Mouse (Mus musculus) right cerebral cortex, postnatal 14 days (tissue): ENCODE data around the gene Defb26.

ENCODE experiments used
- DNase-seq: peaks from one replicate; pipeline ENCODE4 v3.0.0; 2022

Defb26 gene

DNA sequence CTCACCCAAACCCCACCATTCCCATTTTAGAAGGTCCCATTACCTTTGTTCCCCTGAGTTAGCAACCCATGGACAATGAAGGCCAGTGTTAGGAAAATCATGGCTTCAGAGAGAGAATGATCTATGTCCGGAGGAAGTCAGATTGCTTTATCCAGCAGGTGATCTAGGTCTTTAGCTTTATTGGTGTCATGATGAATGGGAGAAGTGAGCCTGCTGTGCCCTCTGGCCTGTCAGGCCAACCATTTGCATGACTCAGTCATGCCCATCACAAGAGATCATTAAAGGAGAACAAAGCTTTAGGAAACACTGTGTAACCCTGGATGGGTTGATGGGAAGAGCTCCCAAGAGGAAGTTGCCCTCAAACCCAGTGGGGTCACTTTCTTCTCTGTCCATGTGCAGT is at the start of gene Defb26:
Gene Defb26, minus strand, starts transcription at position 101 of the 400 bp plus-strand sequence.
- no peak for DNase-seq

DNA sequence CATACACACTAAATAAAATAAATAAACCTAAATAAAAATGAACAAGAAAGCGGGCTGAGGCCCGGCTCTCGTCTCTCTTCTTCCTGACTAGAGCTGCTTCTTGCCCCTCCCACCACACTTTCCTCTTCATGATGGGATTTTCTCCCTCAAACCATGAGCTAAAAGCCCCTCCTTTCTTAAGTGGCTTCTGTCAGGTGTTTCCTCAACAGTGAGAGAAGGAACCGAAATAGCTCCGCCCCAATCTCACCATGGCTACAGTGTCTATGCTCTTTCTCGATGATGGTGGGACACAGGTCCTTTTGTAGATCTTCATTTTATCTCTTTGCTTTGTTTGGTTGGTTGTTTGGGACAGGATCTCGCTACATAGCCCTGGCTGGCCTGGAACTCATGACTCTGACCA is 45.2 kb upstream of the Defb26 start:
- DNase-seq = no peak

DNA sequence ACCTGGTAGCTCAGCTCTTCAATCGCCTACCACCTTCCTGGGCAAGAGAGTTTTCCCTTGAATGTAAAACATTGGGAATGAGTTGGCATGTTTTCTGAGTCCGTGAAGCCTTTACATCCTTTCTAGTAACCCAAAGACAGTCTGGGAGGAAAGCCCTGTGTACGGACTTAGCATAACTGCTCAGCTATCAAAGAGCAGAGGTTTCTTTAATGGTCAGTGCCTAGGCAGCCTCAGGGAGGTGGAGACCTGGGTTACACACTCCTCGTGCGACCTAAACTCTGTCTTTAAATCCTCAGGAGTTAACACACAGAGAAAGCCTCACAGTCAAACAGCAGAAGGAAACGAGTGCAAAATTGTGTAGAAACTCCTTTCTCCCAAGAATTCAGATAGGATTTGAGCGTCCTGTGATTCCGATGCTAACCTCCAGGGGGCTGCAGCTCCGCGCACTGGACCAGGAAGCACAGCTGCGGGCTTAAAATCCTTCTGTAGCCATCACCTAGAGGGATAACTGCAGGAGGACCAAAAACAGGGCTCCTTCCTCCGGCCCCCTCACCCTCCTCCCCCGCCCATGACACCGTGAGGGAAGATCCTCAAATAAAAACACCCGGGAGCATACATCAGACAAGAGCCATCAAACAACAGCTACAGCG is 42.4 kb upstream of the Defb26 start:
- DNase-seq = peak; percentile 76

DNA sequence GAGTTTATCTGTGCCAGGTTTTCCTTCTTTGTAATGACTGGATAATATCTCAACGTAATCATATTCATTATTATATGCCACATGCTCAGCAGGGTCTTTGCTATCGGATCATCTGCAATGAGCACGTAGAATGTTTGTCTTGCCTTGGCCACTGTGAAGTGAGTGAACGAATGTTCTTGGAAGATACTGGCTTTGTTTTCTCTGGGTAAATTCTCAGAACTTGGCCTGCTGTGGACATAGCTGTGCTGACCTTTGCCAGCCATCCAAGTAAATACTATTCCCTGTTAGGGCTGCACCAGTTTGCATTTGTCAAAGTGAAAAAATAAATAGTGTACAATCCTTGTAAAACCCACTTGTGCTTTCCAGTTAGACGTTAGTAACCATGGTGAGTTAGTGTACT is 36.6 kb upstream of the Defb26 start:
- no peak for DNase-seq

GRCm38 (mm10) chr2:152544691-152545090 is 33.2 kb upstream of the Defb26 start:
- DNase-seq = peak; percentile 54

GRCm38 (mm10) chr2:152543478-152543877 is 32.0 kb upstream of the Defb26 start:
- DNase-seq = no peak

GRCm38 (mm10) chr2:152542897-152543296 is 31.4 kb upstream of the Defb26 start:
- no peak for DNase-seq

DNA sequence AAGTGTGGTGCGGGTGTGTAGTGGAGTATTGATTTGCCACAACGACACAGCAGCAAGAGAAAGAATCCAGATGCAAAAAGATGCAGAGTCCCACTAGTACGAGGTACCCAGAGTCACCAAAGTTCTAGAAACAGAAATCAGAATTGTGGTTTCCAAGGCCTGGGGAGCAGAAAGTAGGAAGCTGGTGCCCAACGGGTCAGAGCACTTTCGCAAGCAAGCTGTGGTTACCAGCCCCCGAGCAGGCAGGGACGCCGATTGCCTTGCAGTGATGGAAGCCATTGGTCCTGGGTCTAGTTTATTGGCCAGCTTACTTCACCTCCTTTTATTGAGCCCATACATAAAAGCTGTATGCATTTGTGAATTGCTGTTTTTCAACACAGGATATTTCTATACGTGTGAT is 30.5 kb upstream of the Defb26 start:
- DNase-seq = no peak

- no peak for DNase-seq
Observed at GRCm38 (mm10) chr2:152539944-152540710, 28.6 kb upstream of the Defb26 start, which contains the start of gene Defb29. Gene Defb29 (minus strand): TSS chr2:152540098.

DNA sequence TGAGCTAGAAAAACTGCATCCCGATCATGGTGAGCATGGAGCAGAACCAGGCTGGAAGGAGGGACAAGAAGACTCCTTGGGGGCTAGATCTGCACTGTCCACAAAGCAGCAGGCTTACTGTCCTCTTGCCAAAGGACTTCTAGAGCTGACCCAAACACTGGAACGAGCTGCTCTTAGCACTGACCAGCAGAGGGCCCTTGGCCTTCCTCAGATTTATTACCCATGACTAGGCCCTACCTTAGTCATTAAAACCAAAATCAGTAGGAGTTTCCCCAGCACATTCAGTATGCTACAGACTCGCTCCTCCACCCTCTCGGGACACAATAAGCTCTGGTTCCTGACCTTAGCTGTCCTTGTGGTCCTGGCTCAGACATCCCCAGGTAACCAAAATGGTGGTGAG is 6.5 kb upstream of the Defb26 start, which contains the start of gene Defb28:
Gene Defb28, plus strand, starts transcription at position 275 of the 400 bp plus-strand sequence.
- DNase-seq = no peak

GRCm38 (mm10) chr2:152516084-152516483 is 4.6 kb upstream of the Defb26 start:
- no peak for DNase-seq

DNA sequence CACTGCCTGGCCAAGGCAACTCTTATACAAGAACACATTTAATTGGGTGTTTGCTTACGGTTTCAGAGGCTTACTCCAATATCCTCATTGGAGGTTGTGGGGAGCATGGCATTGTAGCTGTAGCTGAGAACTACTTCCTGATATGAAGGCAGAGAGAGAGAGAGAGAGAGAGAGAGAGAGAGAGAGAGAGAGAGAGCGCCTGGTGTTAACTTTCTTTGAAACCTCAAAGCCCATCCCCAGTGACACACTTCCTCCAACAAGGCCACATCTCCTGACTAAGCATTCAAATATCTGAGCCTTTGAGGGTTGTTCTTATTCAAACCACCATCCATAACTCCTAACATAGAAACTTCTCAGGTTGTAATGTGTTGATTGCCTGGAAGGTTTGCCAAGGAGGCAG is 7.5 kb downstream of the Defb26 start:
- DNase-seq = no peak

GRCm38 (mm10) chr2:152500863-152501229 is 10.6 kb downstream of the Defb26 start:
- no peak for DNase-seq

DNA sequence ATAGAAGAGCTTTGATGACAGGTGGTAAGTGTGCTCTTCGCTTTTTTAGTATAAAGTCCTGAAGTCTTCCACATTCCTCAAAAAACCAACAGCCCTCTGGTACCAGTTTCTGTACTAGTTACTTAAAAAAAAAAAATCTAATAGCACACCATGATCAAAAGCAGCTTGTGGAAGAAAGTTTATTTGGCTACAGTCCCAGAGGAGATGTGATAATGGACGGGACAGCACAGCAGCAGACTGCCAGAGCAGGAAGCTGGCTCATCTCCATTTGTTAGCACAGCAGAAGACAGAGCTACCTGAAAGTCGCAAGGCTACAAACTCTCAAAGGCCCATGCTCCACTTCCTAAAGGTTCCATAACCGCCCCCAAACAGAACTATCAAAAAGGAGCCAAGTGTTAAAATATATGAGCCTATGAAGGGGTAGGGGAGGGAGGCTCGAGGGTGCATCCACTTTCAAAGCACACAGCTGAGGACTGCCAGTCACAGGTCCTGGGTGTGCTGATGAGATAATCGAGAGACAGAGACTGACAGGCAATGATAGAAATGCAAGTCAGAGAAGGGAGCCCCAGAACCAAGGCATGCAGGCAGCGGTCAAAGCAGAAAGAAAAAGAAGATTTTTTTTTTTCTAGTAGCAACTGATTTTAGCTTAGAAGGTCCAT is 11.2 kb downstream of the Defb26 start:
- no peak for DNase-seq

DNA sequence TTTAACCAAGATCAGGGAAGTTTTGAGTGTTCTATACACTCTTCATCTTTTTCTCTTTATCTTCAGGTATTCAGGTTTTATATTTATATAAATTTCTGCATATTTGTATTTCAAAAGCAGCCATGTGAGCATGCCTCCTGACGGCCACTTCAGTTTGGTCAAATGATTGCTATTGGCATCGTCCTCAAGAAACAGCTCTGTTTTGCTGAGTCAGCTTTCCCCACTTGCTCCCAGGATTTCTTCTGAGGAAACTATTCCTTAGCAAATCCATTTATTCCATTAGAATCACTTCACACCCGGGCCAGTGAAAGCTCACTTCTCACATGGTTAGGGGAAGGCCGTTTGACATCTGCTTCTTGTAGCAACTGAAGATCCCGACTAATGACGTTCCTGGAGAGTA is 13.5 kb downstream of the Defb26 start:
- no peak for DNase-seq

DNA sequence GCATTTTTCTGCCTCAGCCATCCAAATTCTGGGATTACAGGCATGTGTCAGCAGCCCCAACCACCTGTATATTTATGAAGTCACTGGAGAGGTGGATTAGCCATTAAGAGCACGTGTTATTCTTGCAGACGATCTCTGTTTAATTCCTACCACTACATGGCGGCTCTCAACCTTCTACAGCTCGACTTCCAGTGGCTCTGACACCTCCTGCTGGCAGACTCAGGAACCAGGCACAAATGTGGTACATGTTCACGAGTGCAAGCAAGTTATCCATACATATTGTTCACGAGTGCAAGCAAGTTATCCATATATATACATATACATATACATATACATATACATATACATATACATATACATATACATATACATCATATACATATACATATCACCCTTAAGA is 18.3 kb downstream of the Defb26 start:
- DNase-seq = no peak

GRCm38 (mm10) chr2:152490038-152490437 is 21.5 kb downstream of the Defb26 start, which contains the start of gene Defb22:
Gene Defb22 (minus strand): TSS chr2:152490138.
- DNase-seq = no peak

GRCm38 (mm10) chr2:152487024-152487423 is 24.5 kb downstream of the Defb26 start:
- no peak for DNase-seq

DNA sequence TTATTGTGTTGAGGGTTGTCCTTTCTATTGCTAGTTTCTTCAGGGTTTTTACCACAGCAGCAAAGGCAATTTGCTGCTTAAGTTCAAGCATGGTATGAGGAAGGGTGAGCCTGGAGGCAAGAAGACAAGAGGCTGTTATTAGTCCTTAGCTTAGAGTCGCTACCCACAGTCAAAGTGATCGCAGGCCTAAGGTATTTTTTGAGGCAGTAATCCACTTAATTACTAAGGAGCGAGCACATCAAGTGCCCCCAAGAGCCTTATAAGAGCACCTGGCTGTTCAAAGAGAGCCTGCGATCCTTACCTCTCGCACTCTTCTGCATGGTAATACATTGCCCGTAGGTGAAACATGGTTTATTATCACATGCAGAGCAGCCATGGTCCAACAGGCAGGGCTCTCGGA is 29.8 kb downstream of the Defb26 start:
- DNase-seq = no peak

DNA sequence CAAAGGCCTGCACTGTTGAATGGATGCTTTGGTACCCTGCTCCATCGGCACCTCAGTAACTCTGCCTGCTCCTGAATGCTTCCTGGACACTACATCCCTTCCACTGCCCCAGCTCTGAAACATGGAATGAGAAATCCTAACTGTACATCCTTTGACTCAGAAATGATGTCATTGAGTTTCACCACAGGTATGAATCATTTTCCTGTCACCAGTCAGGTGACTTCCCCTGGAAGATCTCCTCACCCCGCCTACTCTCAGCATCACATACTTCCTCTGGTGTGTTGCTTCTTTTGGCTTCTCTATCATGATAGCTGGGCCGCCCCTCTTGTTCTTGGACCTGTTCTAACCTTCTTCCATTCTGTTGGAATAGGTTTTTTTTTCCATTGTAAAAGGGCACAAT is 30.6 kb downstream of the Defb26 start:
- DNase-seq = no peak

DNA sequence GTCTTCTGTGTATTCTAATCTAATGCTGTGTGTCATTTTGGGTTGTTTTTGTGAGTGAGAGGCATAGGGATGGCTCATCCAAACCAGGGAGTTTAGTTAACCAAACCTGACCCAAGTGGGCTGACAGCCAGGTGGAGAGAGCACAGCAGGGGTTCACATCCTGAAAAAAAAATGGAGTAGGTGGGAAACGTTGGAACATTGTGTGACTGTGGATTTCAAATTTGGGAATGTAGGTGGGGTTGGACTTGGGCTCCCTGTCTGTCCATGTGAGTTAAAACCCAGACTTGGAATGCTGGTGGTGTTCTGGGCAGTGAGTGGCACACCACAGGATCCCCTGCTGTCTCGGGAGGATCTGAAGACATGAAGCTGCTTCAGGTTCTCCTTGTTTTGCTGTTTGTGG is 34.7 kb downstream of the Defb26 start, which contains the start of gene Defb20:
Gene Defb20, plus strand, starts transcription at position 301 of the 400 bp plus-strand sequence.
- no peak for DNase-seq

DNA sequence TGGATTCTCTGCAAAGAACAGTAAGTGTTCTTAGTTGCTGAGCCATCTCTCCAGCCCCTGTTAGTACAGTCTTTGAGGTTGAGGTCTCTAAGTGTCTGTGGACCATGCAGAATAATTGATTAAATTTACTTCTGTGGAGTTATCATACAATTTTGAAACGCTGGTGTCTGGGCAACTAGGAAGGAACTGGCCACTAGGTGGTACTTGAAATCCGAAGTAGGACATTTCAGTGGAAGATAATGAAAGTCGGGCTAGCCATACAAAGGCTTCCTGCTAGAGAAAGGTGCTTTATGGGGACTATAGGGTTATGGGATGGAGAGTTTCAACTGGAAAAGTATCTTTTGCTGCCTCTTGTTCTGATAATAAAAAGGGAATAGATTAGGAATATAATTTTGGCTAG is 39.1 kb downstream of the Defb26 start:
- no peak for DNase-seq

- DNase-seq = peak; percentile 38
Observed at GRCm38 (mm10) chr2:152470973-152471372, 40.5 kb downstream of the Defb26 start.
